In genomic region chr3:104864651-104865340, GRCm38 (mm10) we compare ENCODE assay signal across 8 mouse cellular contexts. TPM values are rescaled to one million over a fixed set of nuclear protein-coding genes. Genes with fewer than 3 reads are reported as not detected.
DNase-seq lines count a peak whose midpoint lies in the region; ATAC-seq and TF ChIP-seq lines count a peak whose summit lies in the region.

No protein-coding gene starts in this region.

- TF ChIP-seq POLR2A in MEL (IDR thresholded peaks at IDR 0.05; ENCODE audit: control insufficient read depth in 1 of 2, insufficient read depth in 1 of 2, low read depth in 1 of 2, low read length in 2 of 2, poor library complexity in 1 of 2), result peak; percentile 60 to 86
- TF ChIP-seq POLR2A in cerebellum, adult 2 months (IDR thresholded peaks at IDR 0.05; ENCODE audit: borderline replicate concordance, insufficient read depth, low read length), result peak; percentile 75

- DNase-seq in MEL (ENCODE audit: low read depth, low spot score), result peak; percentile 82
- peak; percentile 93 to 94 for DNase-seq in cerebellum, adult 2 months
- peak; percentile 89 for DNase-seq in forebrain, postnatal 0 days
- DNase-seq in layer of hippocampus, adult 9-10 months (ENCODE audit: low spot score), result peak; percentile 71
- DNase-seq in ovary, postnatal 10 days (ENCODE audit: low spot score), result peak; percentile 84
- DNase-seq in thymus, postnatal 10 days (ENCODE audit: low spot score in 2 of 2), result peak; percentile 75 to 80

- TF ChIP-seq EP300 in MEL (IDR thresholded peaks at IDR 0.05; ENCODE audit: low read depth in 1 of 2, low read length in 2 of 2), result no peak

- WGBS in cerebellum, adult 2 months, result under 1% methylated on average over 48 of the region's 48 CpGs
- under 1% methylated on average over 48 of the region's 48 CpGs for WGBS in forebrain, postnatal 0 days
- under 1% methylated on average over 48 of the region's 48 CpGs for WGBS in lung, embryonic 16.5 days

- peak overlapping the region; percentile 68 to 99 for H3K4me3 ChIP-seq in MEL (ENCODE audit: control insufficient read depth in 1 of 2, insufficient read depth in 1 of 2, low read depth in 2 of 2, low read length in 2 of 2)
- peak overlapping the region; percentile 94 for H3K4me3 ChIP-seq in cerebellum, adult 2 months (replicated peaks; ENCODE audit: insufficient read depth, low read depth, low read length)
- H3K4me3 ChIP-seq in forebrain, postnatal 0 days (ENCODE audit: low read depth, low read length), result peak overlapping the region; percentile 62
- H3K4me3 ChIP-seq in lung, embryonic 16.5 days (ENCODE audit: low read length), result peak overlapping the region; percentile 99

- TF ChIP-seq RAD21 in MEL (IDR thresholded peaks at IDR 0.05; ENCODE audit: low read depth, low read length), result no peak

- peaks cover 53% of the 10 kb centered on the region for H3K79me2 ChIP-seq in MEL (ENCODE audit: control insufficient read depth, insufficient read depth, low read length, poor library complexity)

- peak overlapping the region; percentile 69 for H3K4me2 ChIP-seq in forebrain, postnatal 0 days (ENCODE audit: low read depth)
- peak overlapping the region; percentile 84 for H3K4me2 ChIP-seq in lung, embryonic 16.5 days (ENCODE audit: low read depth, low read length)

- H3K4me1 ChIP-seq in MEL (ENCODE audit: control insufficient read depth in 1 of 2, insufficient read depth in 2 of 2, low read length in 2 of 2), result peaks cover 0 to 18% of the 10 kb centered on the region in 2 experiments; a peak in 3 of 4 replicates
- H3K4me1 ChIP-seq in cerebellum, adult 2 months (ENCODE audit: control insufficient read depth, insufficient read depth, low read length), result no peaks in the 10 kb centered on the region; the same call in 1 of the 2 replicates
- H3K4me1 ChIP-seq in forebrain, postnatal 0 days (ENCODE audit: insufficient read depth), result peaks cover 26% of the 10 kb centered on the region; the same call in 1 of the 2 replicates
- H3K4me1 ChIP-seq in lung, embryonic 16.5 days (replicated peaks; ENCODE audit: control insufficient read depth, insufficient read depth, low read length), result peaks cover 16% of the 10 kb centered on the region

- no peak for TF ChIP-seq CTCF in MEL (IDR thresholded peaks at IDR 0.05 in 2 of 3, conservative IDR thresholded peaks at IDR 0.05 in 1 of 3; ENCODE audit: control insufficient read depth in 1 of 3, insufficient read depth in 1 of 3, low read depth in 2 of 3, low read length in 3 of 3, poor library complexity in 1 of 3, severe bottlenecking in 1 of 3)
- TF ChIP-seq CTCF in cerebellum, adult 2 months (IDR thresholded peaks at IDR 0.05; ENCODE audit: borderline replicate concordance, insufficient read depth, low read depth, low read length), result no peak
- no peak; the same call in 1 of the 2 replicates for TF ChIP-seq CTCF in forebrain, postnatal 0 days (IDR thresholded peaks at IDR 0.05; ENCODE audit: low read depth)

- ATAC-seq in forebrain, postnatal 0 days, result peak; percentile 92
- peak; percentile 48 to 57 for ATAC-seq in hematopoietic stem cell, adult 5-6 weeks (replicated peaks in 1 of 2; ENCODE audit: insufficient read depth in 1 of 2, low FRiP score in 2 of 2, low TSS enrichment in 1 of 2, low read depth in 1 of 2, poor library complexity in 2 of 2, severe bottlenecking in 2 of 2)
- ATAC-seq in lung, embryonic 16.5 days (ENCODE audit: low read depth), result peak; percentile 94

- H3K9ac ChIP-seq in MEL (ENCODE audit: control insufficient read depth, low read depth, low read length, poor library complexity, severe bottlenecking), result peak overlapping the region; percentile 95
- H3K9ac ChIP-seq in forebrain, postnatal 0 days, result peak overlapping the region; percentile 97
- peak overlapping the region; percentile 98 for H3K9ac ChIP-seq in lung, embryonic 16.5 days (ENCODE audit: low read length)

- peak overlapping the region; percentile 93 for H3K27ac ChIP-seq in MEL (ENCODE audit: control insufficient read depth, low read depth, low read length)
- H3K27ac ChIP-seq in cerebellum, adult 2 months (ENCODE audit: insufficient read depth, low read length), result peak overlapping the region; percentile 90
- peak overlapping the region; percentile 96 for H3K27ac ChIP-seq in forebrain, postnatal 0 days (ENCODE audit: low read depth, low read length)
- H3K27ac ChIP-seq in lung, embryonic 16.5 days (ENCODE audit: low read length), result peak overlapping the region; percentile 99

- H3K27me3 ChIP-seq in MEL (ENCODE audit: control insufficient read depth in 1 of 2, insufficient read depth in 2 of 2, low read length in 2 of 2), result no peaks in the 10 kb centered on the region
- H3K27me3 ChIP-seq in cerebellum, adult 2 months (ENCODE audit: control insufficient read depth, insufficient read depth, low read length), result no peaks in the 10 kb centered on the region
- no peaks in the 10 kb centered on the region for H3K27me3 ChIP-seq in forebrain, postnatal 0 days (ENCODE audit: insufficient read depth, low read length)
- no peaks in the 10 kb centered on the region for H3K27me3 ChIP-seq in lung, embryonic 16.5 days (ENCODE audit: control insufficient read depth, insufficient read depth, low read depth, low read length)

- peaks cover 0 to 38% of the 10 kb centered on the region in 2 experiments; a peak in 2 of 4 replicates for H3K36me3 ChIP-seq in MEL (ENCODE audit: control insufficient read depth in 1 of 2, insufficient read depth in 2 of 2, low read length in 2 of 2)
- H3K36me3 ChIP-seq in forebrain, postnatal 0 days (ENCODE audit: insufficient read depth), result 0 out of 2 replicates have a peak, but pooled peaks cover 4% of the 10 kb centered on the region
- H3K36me3 ChIP-seq in lung, embryonic 16.5 days (ENCODE audit: control insufficient read depth, insufficient read depth, low read length), result no peaks in the 10 kb centered on the region; the same call in 1 of the 2 replicates

- H3K9me3 ChIP-seq in MEL (replicated peaks; ENCODE audit: insufficient read depth, low read length), result no peaks in the 10 kb centered on the region
- no peaks in the 10 kb centered on the region for H3K9me3 ChIP-seq in forebrain, postnatal 0 days (ENCODE audit: low read length)
- H3K9me3 ChIP-seq in lung, embryonic 16.5 days (ENCODE audit: control insufficient read depth, low read length), result no peaks in the 10 kb centered on the region

TF ChIP-seq in MEL, 35 proteins besides CTCF, POLR2A, EP300 and RAD21 (continues in another document):
- TF ChIP-seq MAFK (IDR thresholded peaks at IDR 0.05; ENCODE audit: borderline replicate concordance, low read depth, low read length) (no peak), BHLHE40 (IDR thresholded peaks at IDR 0.05; ENCODE audit: borderline replicate concordance, low read depth, low read length) (no peak), MYB (IDR thresholded peaks at IDR 0.05; ENCODE audit: low read depth, low read length) (no peak), POLR2AphosphoS2 (IDR thresholded peaks at IDR 0.05; ENCODE audit: low read length) (no peak), MXI1 (IDR thresholded peaks at IDR 0.05; ENCODE audit: low read depth, low read length) (peak; percentile 15; the same call in 1 of the 2 replicates), TBP (IDR thresholded peaks at IDR 0.05; ENCODE audit: low read depth, low read length) (no peak), ZNF384 (IDR thresholded peaks at IDR 0.05; ENCODE audit: low read depth, low read length) (no peak), JUND (IDR thresholded peaks at IDR 0.05; ENCODE audit: low read depth, low read length) (no peak), SIN3A (IDR thresholded peaks at IDR 0.05; ENCODE audit: low read length) (no peak; the same call in 1 of the 2 replicates), E2F4 (IDR thresholded peaks at IDR 0.05; ENCODE audit: borderline replicate concordance, low read depth, low read length) (no peak), MAX (IDR thresholded peaks at IDR 0.05; ENCODE audit: low read length) (peak; percentile 11; the same call in 1 of the 2 replicates), MAZ (IDR thresholded peaks at IDR 0.05; ENCODE audit: low read depth, low read length) (peak; percentile 56; the same call in 1 of the 2 replicates), HCFC1 (IDR thresholded peaks at IDR 0.05; ENCODE audit: low read depth, low read length) (peak; percentile 81), ELF1 (IDR thresholded peaks at IDR 0.05; ENCODE audit: low read depth, low read length) (no peak; the same call in 1 of the 2 replicates), ZKSCAN1 (IDR thresholded peaks at IDR 0.05; ENCODE audit: low read depth, low read length) (no peak), UBTF (IDR thresholded peaks at IDR 0.05; ENCODE audit: borderline replicate concordance, insufficient read depth, low read depth, low read length) (0 out of 2 replicates have a peak, but pooled peaks have one; percentile 4)

RNA-seq across cellular contexts. Expression of gene Capza1, which starts 0.5 kb away (rescaled TPM):
- total RNA-seq in MEL (2012; rRNA removed), result 141 and 171 TPM in 2 replicates
- polyA plus RNA-seq in MEL (2012; ENCODE audit: insufficient read depth in 1 of 2, insufficient read length in 2 of 2, low read depth in 1 of 2, low replicate concordance in 2 of 2, missing spikeins in 1 of 2), result 100 to 1,000 TPM in 1 of 2 experiments, 10 to 100 TPM in 1; 60.2 to 135 TPM
- 45.6 and 53.7 TPM in 2 replicates for polyA plus RNA-seq in cerebellum, adult 2 months (2012; rRNA removed)
- 119 and 123 TPM in 2 replicates for total RNA-seq in forebrain, postnatal 0 days (2014; rRNA removed)
- polyA plus RNA-seq in forebrain, postnatal 0 days (2015; fragmentation: Nextera tagmentation; extraction: Ambion mirVana), result 85.5 and 92.4 TPM in 2 replicates
- total RNA-seq in hematopoietic stem cell, adult 5-6 weeks (2017), result 190 and 227 TPM in 2 replicates
- 211 and 217 TPM in 2 replicates for polyA plus RNA-seq in lung, embryonic 16.5 days (2015; fragmentation: Nextera tagmentation; extraction: Ambion mirVana)

RNA-seq across cellular contexts. Expression of gene St7l, which starts 1.0 kb away (rescaled TPM):
- total RNA-seq in MEL (2012; rRNA removed), result 7.9 and 8.6 TPM in 2 replicates
- 1 to 10 TPM in 1 of 2 experiments, not detected in 1; 8.0 TPM for polyA plus RNA-seq in MEL (2012; ENCODE audit: insufficient read depth in 1 of 2, insufficient read length in 2 of 2, low read depth in 1 of 2, low replicate concordance in 2 of 2, missing spikeins in 1 of 2)
- 13.7 and 14.7 TPM in 2 replicates for polyA plus RNA-seq in cerebellum, adult 2 months (2012; rRNA removed)
- 41.5 and 46.5 TPM in 2 replicates for total RNA-seq in forebrain, postnatal 0 days (2014; rRNA removed)
- 31.2 and 35.4 TPM in 2 replicates for polyA plus RNA-seq in forebrain, postnatal 0 days (2015; fragmentation: Nextera tagmentation; extraction: Ambion mirVana)
- total RNA-seq in hematopoietic stem cell, adult 5-6 weeks (2017), result 21.1 and 59.5 TPM in 2 replicates
- 35.9 and 37.5 TPM in 2 replicates for polyA plus RNA-seq in lung, embryonic 16.5 days (2015; fragmentation: Nextera tagmentation; extraction: Ambion mirVana)

RNA-seq across cellular contexts. Expression of gene Mov10, which starts 46.4 kb away (rescaled TPM):
- 7.1 and 7.6 TPM in 2 replicates for total RNA-seq in MEL (2012; rRNA removed)
- polyA plus RNA-seq in MEL (2012; ENCODE audit: insufficient read depth in 1 of 2, insufficient read length in 2 of 2, low read depth in 1 of 2, low replicate concordance in 2 of 2, missing spikeins in 1 of 2), result 10 to 100 TPM in 1 of 2 experiments, not detected in 1; 32.5 TPM
- 3.2 and 4.1 TPM in 2 replicates for polyA plus RNA-seq in cerebellum, adult 2 months (2012; rRNA removed)
- 3.9 and 7.7 TPM in 2 replicates for total RNA-seq in forebrain, postnatal 0 days (2014; rRNA removed)
- polyA plus RNA-seq in forebrain, postnatal 0 days (2015; fragmentation: Nextera tagmentation; extraction: Ambion mirVana), result 3.9 and 4.6 TPM in 2 replicates
- 9.6 and 9.9 TPM in 2 replicates for total RNA-seq in hematopoietic stem cell, adult 5-6 weeks (2017)
- polyA plus RNA-seq in lung, embryonic 16.5 days (2015; fragmentation: Nextera tagmentation; extraction: Ambion mirVana), result 44.2 and 56.2 TPM in 2 replicates

Comparison
In these comparisons a context has a peak if more than half of its experiments do, and no peak if none do; other contexts are left out.
1. Peak in every context shown above with its lines: DNase-seq, ATAC-seq, H3K4me3 ChIP-seq and H3K27ac ChIP-seq.